Mouse (Mus musculus) intestine, embryonic 16.5 days (tissue): ENCODE data around the gene Gpbp1. TPM values are rescaled to one million over a fixed set of nuclear protein-coding genes. Genes with fewer than 3 reads are reported as not detected.

Experiments
- ATAC-seq: fragments of 200-750 bp; cut with Nextera tagmentation; 2 replicates; pipeline ENCODE4 v1.8.0; 2017; ENCODE audit warnings: moderate TSS enrichment, moderate library complexity
- H3K27ac ChIP-seq: fragments of 300-500 bp; sonication (generic); 2 replicates; pipeline ENCODE4 v1.5.1; 2014; ENCODE audit warnings: mild to moderate bottlenecking, low read length
- H3K27me3 ChIP-seq: fragments of 300-500 bp; sonication (generic); replicated peaks from 2 replicates; pipeline ENCODE4 v1.6.1; 2014; ENCODE audit warnings: low read length, control low read depth, mixed read lengths; ENCODE audit not compliant: control insufficient read depth, insufficient read depth
- H3K36me3 ChIP-seq: fragments of 300-500 bp; sonication (generic); 2 replicates; pipeline ENCODE4 v1.6.1; 2014; ENCODE audit warnings: low read length, control low read depth; ENCODE audit not compliant: control insufficient read depth, insufficient read depth
- H3K4me1 ChIP-seq: fragments of 300-500 bp; sonication (generic); 2 replicates; pipeline ENCODE4 v1.6.1; 2014; ENCODE audit warnings: low read length, control low read depth, mixed read lengths; ENCODE audit not compliant: control insufficient read depth, insufficient read depth
- H3K4me2 ChIP-seq: fragments of 300-500 bp; sonication (generic); 2 replicates; pipeline ENCODE4 v1.6.1; 2014; ENCODE audit warnings: low read depth, low read length, control low read depth
- H3K4me3 ChIP-seq: fragments of 300-500 bp; sonication (generic); 2 replicates; pipeline ENCODE4 v1.5.1; 2014; ENCODE audit warnings: mild to moderate bottlenecking, low read length
- H3K9ac ChIP-seq: fragments of 300-500 bp; sonication (generic); 2 replicates; pipeline ENCODE4 v1.6.1; 2014; ENCODE audit warnings: low read depth, low read length
- H3K9me3 ChIP-seq: fragments of 300-500 bp; sonication (generic); 2 replicates; pipeline ENCODE4 v1.6.1; 2016; ENCODE audit warnings: low read length, control low read depth; ENCODE audit not compliant: control insufficient read depth
- WGBS: fragments of 180-500 bp; shearing (Covaris S2); extraction: QIAGEN DNeasy Blood & Tissue Kit; methylation state at CpG from one replicate; pipeline ENCODE4 v1.1.7; 2014; 5-methylcytosine and 5-hydroxymethylcytosine counted together
- polyA plus RNA-seq: library from polyadenylated mRNA; unstranded; fragments of >200 nt; fragmentation: Nextera tagmentation; extraction: Ambion mirVana; gene quantifications from 2 replicates; pipeline ENCODE4 v1.2.1, GENCODE M21; 2015

Gpbp1 gene
- 63.0 and 66.5 TPM in 2 replicates for polyA plus RNA-seq

DNA sequence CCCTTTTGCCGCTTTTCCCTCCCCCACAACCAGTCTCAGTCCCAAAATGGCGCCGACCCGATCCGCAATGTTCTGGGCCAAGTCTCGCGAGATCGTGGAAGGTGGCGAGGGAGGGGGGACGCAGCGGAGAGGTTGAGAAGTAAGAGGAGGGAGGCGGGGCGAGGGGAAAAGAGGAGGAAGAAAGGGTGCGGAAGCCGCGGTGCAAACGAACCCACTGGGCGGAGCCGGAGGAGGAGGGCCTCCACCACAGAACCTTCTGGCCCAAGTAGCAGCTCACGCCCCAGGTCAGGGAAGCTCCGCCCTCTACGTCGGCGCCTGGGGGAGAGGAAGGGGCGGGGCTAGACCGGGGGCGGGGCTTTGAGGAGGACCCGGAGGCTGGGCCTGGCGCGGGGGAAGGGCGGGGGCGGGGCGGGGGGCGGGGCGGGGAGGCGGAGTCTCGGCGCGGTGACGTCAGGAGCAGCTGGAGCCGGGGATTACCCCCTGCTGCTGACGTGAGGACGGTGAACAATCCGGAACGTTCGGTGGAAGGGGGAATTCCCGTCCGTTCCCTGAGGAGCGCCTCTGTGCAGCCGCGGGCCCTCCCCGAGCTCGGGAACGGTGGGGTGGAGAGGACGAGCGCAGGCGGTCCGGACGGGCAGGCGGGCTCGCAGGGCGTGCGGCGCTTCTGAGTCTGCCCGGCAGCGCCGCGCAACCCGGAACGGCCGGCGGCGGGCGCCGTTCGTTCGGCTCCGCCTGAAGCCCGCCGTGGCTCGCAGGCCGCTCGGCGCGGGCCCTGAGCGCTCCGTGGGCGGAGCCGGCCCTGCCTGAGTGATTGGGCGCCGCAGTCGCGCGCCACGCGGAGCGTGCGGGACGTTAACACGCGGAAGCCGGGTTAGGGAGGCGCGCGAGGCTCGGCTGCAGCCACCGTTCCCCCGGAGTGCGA, at the start of gene Gpbp1:
Gene Gpbp1, minus strand, starts transcription at position 310 of the 922 bp plus-strand sequence.
- Histone ChIP-seq H3K9ac (peak within 1 kb of the TSS; percentile 99), H3K27me3 (peaks cover 3% of the 10 kb centered on the region; the same call in 1 of the 2 replicates), H3K4me1 (peaks cover 8% of the 10 kb centered on the region; the same call in 1 of the 2 replicates), H3K4me2 (peak within 1 kb of the TSS; percentile 85), H3K9me3 (no peaks in the 10 kb centered on the region), H3K27ac (peak within 1 kb of the TSS; percentile 98), H3K4me3 (peak within 1 kb of the TSS; percentile 97), H3K36me3 (no peaks in the 10 kb centered on the region)
- WGBS, result under 1% methylated on average over 95 of the region's 109 CpGs
- peak; percentile 96 for ATAC-seq

DNA sequence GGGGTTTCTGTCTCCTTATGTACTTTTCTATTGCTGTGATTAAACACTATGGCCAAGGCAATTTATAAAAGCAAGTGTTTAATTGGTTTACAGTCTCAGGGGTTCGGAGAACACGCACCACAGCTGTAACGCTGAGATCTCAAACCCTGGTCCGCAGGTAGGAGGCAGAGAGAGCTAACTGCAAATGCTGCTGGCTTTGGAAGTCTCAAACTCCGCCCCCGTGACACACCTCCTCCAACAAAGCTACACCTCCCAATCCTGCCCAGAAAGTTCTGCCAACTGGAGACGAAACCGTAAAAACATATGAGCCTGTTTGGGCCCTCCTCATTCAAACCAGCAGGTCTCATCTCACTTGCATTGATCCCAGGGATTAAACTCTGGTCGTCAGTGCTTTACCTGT, 47.8 kb upstream of the Gpbp1 start:
- 86% methylated on average over 9 of the region's 9 CpGs for WGBS
- H3K27me3 ChIP-seq, result no peaks in the 10 kb centered on the region
- H3K4me3 ChIP-seq, result no peak overlapping the region
- no peaks in the 10 kb centered on the region for H3K36me3 ChIP-seq
- H3K9ac ChIP-seq, result no peak overlapping the region
- H3K4me1 ChIP-seq, result no peaks in the 10 kb centered on the region
- no peaks in the 10 kb centered on the region for H3K9me3 ChIP-seq
- no peak overlapping the region for H3K27ac ChIP-seq
- no peak for ATAC-seq
- no peak overlapping the region for H3K4me2 ChIP-seq

- ATAC-seq, result no peak
- H3K27ac ChIP-seq, result no peak overlapping the region
- 74% methylated on average over 6 of the region's 6 CpGs for WGBS
- no peaks in the 10 kb centered on the region for H3K36me3 ChIP-seq
- no peak overlapping the region for H3K4me2 ChIP-seq
- no peaks in the 10 kb centered on the region for H3K27me3 ChIP-seq
- no peak overlapping the region for H3K9ac ChIP-seq
- no peak overlapping the region for H3K4me3 ChIP-seq
- H3K4me1 ChIP-seq, result no peaks in the 10 kb centered on the region
- H3K9me3 ChIP-seq, result no peaks in the 10 kb centered on the region
Observed at GRCm38 (mm10) chr13:111536207-111536887, 46.4 kb upstream of the Gpbp1 start.

DNA sequence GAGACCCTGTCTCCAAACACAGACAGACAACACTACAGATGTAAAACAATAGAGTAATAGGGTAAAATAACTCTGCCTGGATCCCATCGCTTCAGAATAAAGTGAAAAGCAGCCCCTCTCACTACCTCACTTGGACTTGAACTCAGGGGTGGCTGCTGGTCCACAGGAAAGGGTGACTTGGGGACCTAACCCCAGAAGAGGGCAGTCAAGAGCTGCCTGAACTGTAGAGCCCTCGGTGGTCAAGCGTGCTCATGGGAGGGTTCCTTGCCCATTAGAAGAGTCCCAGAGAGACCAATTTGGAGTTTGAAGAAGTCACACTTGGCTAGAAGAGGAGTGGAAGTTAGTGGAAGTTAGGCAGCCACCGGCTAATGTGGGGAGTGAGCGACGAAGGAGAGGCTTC, 44.2 kb upstream of the Gpbp1 start:
- Histone ChIP-seq H3K4me3 (no peak overlapping the region), H3K4me2 (no peak overlapping the region), H3K27me3 (no peaks in the 10 kb centered on the region), H3K4me1 (no peaks in the 10 kb centered on the region), H3K9ac (no peak overlapping the region), H3K27ac (no peak overlapping the region), H3K36me3 (no peaks in the 10 kb centered on the region), H3K9me3 (no peaks in the 10 kb centered on the region)
- WGBS, result 74% methylated on average over 6 of the region's 6 CpGs
- ATAC-seq, result no peak

- H3K4me3 ChIP-seq, result no peak overlapping the region
- no peaks in the 10 kb centered on the region for H3K9me3 ChIP-seq
- H3K9ac ChIP-seq, result no peak overlapping the region
- 86% methylated on average over 16 of the region's 16 CpGs for WGBS
- H3K4me2 ChIP-seq, result no peak overlapping the region
- no peaks in the 10 kb centered on the region for H3K27me3 ChIP-seq
- ATAC-seq, result peak; percentile 39
- H3K36me3 ChIP-seq, result no peaks in the 10 kb centered on the region
- no peak overlapping the region for H3K27ac ChIP-seq
- H3K4me1 ChIP-seq, result no peaks in the 10 kb centered on the region
Observed at GRCm38 (mm10) chr13:111532178-111532948, 42.5 kb upstream of the Gpbp1 start.

GRCm38 (mm10) chr13:111531701-111532100, 41.8 kb upstream of the Gpbp1 start:
- no peak overlapping the region for H3K4me2 ChIP-seq
- no peaks in the 10 kb centered on the region for H3K9me3 ChIP-seq
- 78% methylated on average over 1 of the region's 1 CpGs for WGBS
- ATAC-seq, result peak; percentile 45; the same call in 1 of the 2 replicates
- H3K4me1 ChIP-seq, result no peaks in the 10 kb centered on the region
- H3K27ac ChIP-seq, result no peak overlapping the region
- H3K27me3 ChIP-seq, result no peaks in the 10 kb centered on the region
- H3K9ac ChIP-seq, result no peak overlapping the region
- H3K36me3 ChIP-seq, result no peaks in the 10 kb centered on the region
- H3K4me3 ChIP-seq, result no peak overlapping the region

GRCm38 (mm10) chr13:111524277-111524676, 34.4 kb upstream of the Gpbp1 start:
- no peak overlapping the region for H3K4me3 ChIP-seq
- no peaks in the 10 kb centered on the region for H3K27me3 ChIP-seq
- no peaks in the 10 kb centered on the region for H3K4me1 ChIP-seq
- no peak overlapping the region for H3K4me2 ChIP-seq
- no peak overlapping the region for H3K27ac ChIP-seq
- no peaks in the 10 kb centered on the region for H3K36me3 ChIP-seq
- H3K9ac ChIP-seq, result no peak overlapping the region
- 92% methylated on average over 2 of the region's 2 CpGs for WGBS
- no peak for ATAC-seq
- no peaks in the 10 kb centered on the region for H3K9me3 ChIP-seq

- Histone ChIP-seq H3K36me3 (no peaks in the 10 kb centered on the region), H3K4me2 (no peak overlapping the region), H3K27ac (no peak overlapping the region), H3K9me3 (no peaks in the 10 kb centered on the region), H3K4me3 (no peak overlapping the region), H3K9ac (no peak overlapping the region), H3K27me3 (no peaks in the 10 kb centered on the region), H3K4me1 (peaks cover 5% of the 10 kb centered on the region)
- 69% methylated on average over 9 of the region's 9 CpGs for WGBS
- peak; percentile 16; the same call in 1 of the 2 replicates for ATAC-seq
Observed at GRCm38 (mm10) chr13:111522336-111522735, 32.4 kb upstream of the Gpbp1 start.

- no peak overlapping the region for H3K4me2 ChIP-seq
- ATAC-seq, result peak; percentile 68
- no peaks in the 10 kb centered on the region for H3K27me3 ChIP-seq
- no peak overlapping the region for H3K4me3 ChIP-seq
- no peaks in the 10 kb centered on the region for H3K36me3 ChIP-seq
- no peak overlapping the region for H3K9ac ChIP-seq
- peak overlapping the region; percentile 16 for H3K27ac ChIP-seq
- H3K9me3 ChIP-seq, result no peaks in the 10 kb centered on the region
- 29% methylated on average over 4 of the region's 4 CpGs for WGBS
- peaks cover 5% of the 10 kb centered on the region for H3K4me1 ChIP-seq
Observed at GRCm38 (mm10) chr13:111520456-111520855, 30.5 kb upstream of the Gpbp1 start.
